Mouse (Mus musculus): ENCODE measurements at regions not wholly inside any gene's neighbourhood (a gene's known extent, or its start where the extent isn't known, plus 50 kb on each side); places are given as distances from the start of the nearest gene placed in this dataset.

DNA sequence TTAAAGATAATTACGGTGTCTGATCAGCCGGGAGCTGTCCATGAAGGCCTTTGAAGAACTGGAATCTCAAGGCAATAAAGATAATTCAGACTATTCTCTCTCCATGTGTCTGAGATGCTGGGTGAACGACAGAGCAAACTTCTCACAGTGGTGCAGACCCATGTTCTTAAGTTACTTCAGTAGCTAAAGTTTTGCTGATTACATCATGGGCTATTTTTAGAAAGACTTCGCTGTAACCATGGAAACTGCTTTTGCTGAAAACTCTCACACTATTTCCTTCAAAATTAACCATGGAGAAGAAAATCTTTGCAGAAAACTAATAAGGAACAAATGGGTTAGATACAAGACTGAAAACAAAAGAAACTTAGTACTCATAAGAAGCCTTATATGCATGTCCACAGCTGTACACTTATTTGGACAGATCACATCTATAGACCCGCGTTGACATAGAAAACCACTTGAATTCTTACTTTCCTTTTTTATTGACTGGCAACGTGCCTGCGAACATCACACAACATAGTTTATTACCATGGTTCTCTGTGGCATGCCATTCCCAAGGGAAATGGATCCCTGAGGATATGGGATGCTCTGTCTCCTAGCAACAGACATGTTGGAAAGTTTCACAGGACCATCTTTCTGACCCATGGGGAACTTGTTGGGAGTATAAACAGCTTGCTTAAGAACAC lies 432.8 kb upstream of the Tmpo start:
- no peak for TF ChIP-seq MXI1 (IDR thresholded peaks at IDR 0.05; ENCODE audit: low read depth, low read length)
- no peak for TF ChIP-seq CTCF (conservative IDR thresholded peaks at IDR 0.05 in 1 of 2, IDR thresholded peaks at IDR 0.05 in 1 of 2; ENCODE audit: low read depth in 2 of 2, low read length in 2 of 2)
- no peak for TF ChIP-seq USF1 (IDR thresholded peaks at IDR 0.05; ENCODE audit: low read depth, low read length)
- TF ChIP-seq EP300 (IDR thresholded peaks at IDR 0.05; ENCODE audit: low read length): no peak
- no peak for TF ChIP-seq POLR2A (IDR thresholded peaks at IDR 0.05; ENCODE audit: low read depth, low read length)
- no peak for TF ChIP-seq HCFC1 (IDR thresholded peaks at IDR 0.05; ENCODE audit: low read depth, low read length)
